Mouse (Mus musculus) right cerebral cortex, postnatal 36 days (tissue): ENCODE results near the gene Mrpl40.
"Not testable (repeated sequence)": the region's sequence is repeated elsewhere in the genome, so short reads cannot be mapped to it uniquely, and the experiment has no call there.

Experiments used
- DNase-seq, 2 experiments: peaks; one replicate each; pipeline ENCODE4 v3.0.0; 2022; ENCODE audit warnings: low spot score in 2 of 2, mixed read lengths in 1 of 2

The Mrpl40 gene

GRCm38 (mm10) chr16:18876442-18877308 lies at the start of gene Mrpl40, which contains the start of gene Hira:
TSS of gene Mrpl40 (minus strand) at chr16:18876862.
TSS of gene Hira (plus strand) at chr16:18877037.
- peak; percentile 91 to 92 for DNase-seq

- no peak for DNase-seq
Observed at GRCm38 (mm10) chr16:18921771-18922170, 45.1 kb upstream of the Mrpl40 start.

GRCm38 (mm10) chr16:18916064-18916463 lies 39.4 kb upstream of the Mrpl40 start:
- DNase-seq = no peak

- no peak for DNase-seq
Observed at GRCm38 (mm10) chr16:18905648-18906047, 29.0 kb upstream of the Mrpl40 start.

- DNase-seq = no peak
Observed at GRCm38 (mm10) chr16:18896429-18896828, 19.8 kb upstream of the Mrpl40 start.

GRCm38 (mm10) chr16:18895249-18895648 lies 18.6 kb upstream of the Mrpl40 start:
- no peak for DNase-seq

- no peak for DNase-seq
Observed at GRCm38 (mm10) chr16:18893840-18894372, 17.2 kb upstream of the Mrpl40 start.

- DNase-seq = no peak
Observed at GRCm38 (mm10) chr16:18884044-18884443, 7.4 kb upstream of the Mrpl40 start.

GRCm38 (mm10) chr16:18878091-18878720 lies 1.5 kb upstream of the Mrpl40 start:
- DNase-seq = peak in 1 of 2 experiments; percentile 4

GRCm38 (mm10) chr16:18877386-18878090 lies 876 bp upstream of the Mrpl40 start:
- peak; percentile 39 to 44 for DNase-seq

- DNase-seq = no peak
Observed at GRCm38 (mm10) chr16:18876091-18876441, 596 bp downstream of the Mrpl40 start.

- DNase-seq = not testable (repeated sequence)
Observed at GRCm38 (mm10) chr16:18870495-18870894, 6.2 kb downstream of the Mrpl40 start.

- DNase-seq = no peak
Observed at GRCm38 (mm10) chr16:18860186-18860585, 16.5 kb downstream of the Mrpl40 start.

GRCm38 (mm10) chr16:18858551-18858950 lies 18.1 kb downstream of the Mrpl40 start:
- no peak for DNase-seq

GRCm38 (mm10) chr16:18849521-18850190 lies 27.0 kb downstream of the Mrpl40 start:
- DNase-seq = not testable (repeated sequence)

- DNase-seq = no peak
Observed at GRCm38 (mm10) chr16:18846301-18846820, 30.3 kb downstream of the Mrpl40 start.

- no peak for DNase-seq
Observed at GRCm38 (mm10) chr16:18838346-18838745, 38.3 kb downstream of the Mrpl40 start.

- peak; percentile 92 to 94 for DNase-seq
Observed at GRCm38 (mm10) chr16:18836468-18837208, 40.0 kb downstream of the Mrpl40 start, which contains the start of the genes 2510002D24Rik and Gm28539. TSS of gene 2510002D24Rik (plus strand) at chr16:18836578. TSS of gene Gm28539 (plus strand) at chr16:18836584.

- no peak for DNase-seq
Observed at GRCm38 (mm10) chr16:18836073-18836467, 40.6 kb downstream of the Mrpl40 start.

GRCm38 (mm10) chr16:18833486-18833885 lies 43.2 kb downstream of the Mrpl40 start:
- DNase-seq = no peak
